Mouse (Mus musculus) left cerebral cortex, adult 8-10 months (tissue): ENCODE results near the gene Defb13. TPM values are rescaled to one million over a fixed set of nuclear protein-coding genes. Genes with fewer than 3 reads are reported as not detected.

ENCODE experiments used
- total RNA-seq, 4 experiments: library from RNA; stranded (reverse); gene quantifications; 2 replicates each; pipeline ENCODE4 v1.2.4; 2022

Defb13 gene
- total RNA-seq, 4 experiments from 2014 or later: not detected

Other genes starting within 250 kb of the Defb13 start
- not detected for gene AY761184, start 243.1 kb upstream of the Defb13 start, total RNA-seq
- not detected for gene Defa24, start 212.3 kb upstream of the Defb13 start, total RNA-seq
- not detected for gene Defb50, start 123.2 kb upstream of the Defb13 start, total RNA-seq
- not detected for gene Defb2, start 106.8 kb upstream of the Defb13 start, total RNA-seq
- gene Defb10, start 87.9 kb upstream of the Defb13 start, total RNA-seq: not detected
- not detected for gene Defb9, start 61.3 kb upstream of the Defb13 start, total RNA-seq
- gene Defb11, start 40.4 kb upstream of the Defb13 start, total RNA-seq: not detected
- gene Defb15, start 14.1 kb upstream of the Defb13 start, total RNA-seq: not detected
- not detected for gene Defb35, start 8.4 kb upstream of the Defb13 start, total RNA-seq
- gene Fam90a1a, start 12.0 kb downstream of the Defb13 start, total RNA-seq: not detected
- not detected for gene Ccdc70, start 23.0 kb downstream of the Defb13 start, total RNA-seq
- 1 to 10 TPM; 2.0 to 2.3 (median 2.2) TPM for gene Atp7b, start 113.5 kb downstream of the Defb13 start, total RNA-seq
- 10 to 100 TPM; 31.6 to 34.7 (median 33.8) TPM for gene Alg11, start 114.0 kb downstream of the Defb13 start, total RNA-seq
- under 1 TPM in 2 of 4 experiments, not detected in 2; 0.27 to 0.33 TPM for gene Nek5, start 178.3 kb downstream of the Defb13 start, total RNA-seq
- 1 to 10 TPM; 1.6 to 3.5 (median 2.1) TPM for gene Nek3, start 219.7 kb downstream of the Defb13 start, total RNA-seq
- gene Ckap2, start 239.1 kb downstream of the Defb13 start, total RNA-seq: under 1 TPM in 3 of 4 experiments, not detected in 1; 0.30 to 0.63 (median 0.51) TPM
- 10 to 100 TPM; 19.3 to 24.8 (median 20.4) TPM for gene Vps36, start 246.0 kb downstream of the Defb13 start, total RNA-seq